15 mouse cellular contexts compared by ENCODE assay signal in genomic region chr7:34714848-34715460, GRCm38 (mm10). TPM values are rescaled to one million over a fixed set of nuclear protein-coding genes. Genes with fewer than 3 reads are reported as not detected.
DNase-seq lines count a peak whose midpoint lies in the region; ATAC-seq and TF ChIP-seq lines count a peak whose summit lies in the region.
"Had no signal": no experiment of that assay in that cellular context is flagged by ENCODE, and none has a peak within 500 bp of the region (broad histone marks: within the 10 kb centered on the region; RNA-seq: fewer than 3 reads in every experiment).

No protein-coding gene starts in this region.

- H3K4me1 ChIP-seq in hindbrain, postnatal 0 days (ENCODE audit: insufficient read depth, low read length) = peaks cover 7% of the 10 kb centered on the region

- TF ChIP-seq CTCF in hindbrain, postnatal 0 days (IDR thresholded peaks at IDR 0.05; ENCODE audit: low read depth) = no peak

- 0 out of 2 replicates have a peak, but pooled peaks cover 3% of the 10 kb centered on the region for H3K27me3 ChIP-seq in hindbrain, postnatal 0 days (ENCODE audit: insufficient read depth, low read length)

- no peak overlapping the region for H3K27ac ChIP-seq in hindbrain, postnatal 0 days

- ATAC-seq in hindbrain, postnatal 0 days = no peak
- ATAC-seq: midbrain, embryonic 16.5 days had no signal

- H3K9me3 ChIP-seq in hindbrain, postnatal 0 days (ENCODE audit: low read length) = no peaks in the 10 kb centered on the region

- no peak overlapping the region for H3K4me2 ChIP-seq in hindbrain, postnatal 0 days (ENCODE audit: low read depth, low read length)

- peak; percentile 25 for DNase-seq in 3T3-L1 (ENCODE audit: low read depth, low spot score)
- peak; percentile 69 for DNase-seq in Muller cell, postnatal 12 days (ENCODE audit: inconsistent ontology term)
- DNase-seq in hindbrain, postnatal 0 days (ENCODE audit: low spot score) = peak; percentile 22
- DNase-seq in kidney, postnatal 14 days = peak; percentile 87
- DNase-seq in gastrocnemius, adult 18-20 months (ENCODE audit: low spot score) = no peak
- DNase-seq in cerebellum, postnatal 4 days (ENCODE audit: low spot score in 2 of 2) = no peak
- DNase-seq in cerebellum, adult 11 months = no peak
- no peak for DNase-seq in frontal cortex, postnatal 25 days (ENCODE audit: low spot score in 2 of 2)
- DNase-seq: adrenal gland, adult 8-10 months; cerebellum, adult 11-12 months; gastrocnemius, postnatal 36 days; lung, adult 2 months; thymus, postnatal 4 days had no signal

- no peak overlapping the region for H3K9ac ChIP-seq in hindbrain, postnatal 0 days (replicated peaks; ENCODE audit: low read length)

- 53% methylated on average over 11 of the region's 11 CpGs for WGBS in hindbrain, postnatal 0 days

- no peaks in the 10 kb centered on the region for H3K36me3 ChIP-seq in hindbrain, postnatal 0 days (ENCODE audit: insufficient read depth, low read length)
- H3K36me3 ChIP-seq: G1E had no signal

- H3K4me3 ChIP-seq in hindbrain, postnatal 0 days (ENCODE audit: low read length) = no peak overlapping the region

RNA-seq across cellular contexts. Expression of gene Kctd15, which starts 58.4 kb away (rescaled TPM):
- 58.7 and 59.7 TPM in 2 replicates for total RNA-seq in hindbrain, postnatal 0 days (2014; rRNA removed)
- polyA plus RNA-seq in hindbrain, postnatal 0 days (2015; fragmentation: Nextera tagmentation; extraction: Ambion mirVana) = 12.6 and 13.2 TPM in 2 replicates
- 10 to 100 TPM; 45.8 to 49.0 TPM for total RNA-seq in gastrocnemius, adult 18-20 months (2021)
- polyA plus RNA-seq: G1E had no signal

Comparison
In these comparisons a context has a peak if more than half of its experiments do, and no peak if none do; other contexts are left out.
1. DNase-seq: peak in 3T3-L1 (single experiment), Muller cell, postnatal 12 days (single experiment), hindbrain, postnatal 0 days (single experiment) and kidney, postnatal 14 days (single experiment); none in gastrocnemius, adult 18-20 months (single experiment), cerebellum, postnatal 4 days (0 of 2), cerebellum, adult 11 months (single experiment) and frontal cortex, postnatal 25 days (0 of 2).